Mouse (Mus musculus) cerebellum, postnatal 10 days (tissue): ENCODE results near the gene E2f4.

ENCODE experiments used
- DNase-seq, 2 experiments: peaks; one replicate each; pipeline ENCODE4 v3.0.0; 2021; ENCODE audit warnings: mixed read lengths in 2 of 2

E2f4 gene

DNA sequence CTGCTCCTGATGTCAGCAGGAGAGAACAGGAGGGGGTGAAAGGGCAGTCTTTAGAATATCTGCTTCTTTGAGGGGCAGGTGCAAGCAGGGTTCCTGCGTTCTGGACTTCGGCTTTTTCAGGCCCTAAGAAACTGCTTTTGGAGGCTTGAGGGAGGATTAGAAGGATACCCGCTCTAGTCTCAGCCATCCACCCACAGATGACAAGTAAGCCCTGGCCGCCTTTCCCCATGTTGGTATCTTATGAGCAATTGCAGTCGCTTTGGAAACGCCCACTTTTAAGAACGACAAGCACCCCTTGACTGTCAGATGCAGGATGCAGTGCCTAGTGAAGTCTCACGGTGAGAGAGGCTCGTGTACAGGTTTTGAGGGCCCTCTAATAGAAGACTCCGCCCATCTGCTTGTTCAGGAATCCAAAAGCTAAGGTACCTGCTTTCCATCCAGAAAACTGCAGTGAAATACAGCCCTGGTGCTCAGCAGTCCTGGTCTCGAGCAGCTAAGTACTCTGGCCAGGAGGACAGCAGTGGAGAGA, 21.3 kb downstream of the E2f4 start:
- no peak for DNase-seq

DNA sequence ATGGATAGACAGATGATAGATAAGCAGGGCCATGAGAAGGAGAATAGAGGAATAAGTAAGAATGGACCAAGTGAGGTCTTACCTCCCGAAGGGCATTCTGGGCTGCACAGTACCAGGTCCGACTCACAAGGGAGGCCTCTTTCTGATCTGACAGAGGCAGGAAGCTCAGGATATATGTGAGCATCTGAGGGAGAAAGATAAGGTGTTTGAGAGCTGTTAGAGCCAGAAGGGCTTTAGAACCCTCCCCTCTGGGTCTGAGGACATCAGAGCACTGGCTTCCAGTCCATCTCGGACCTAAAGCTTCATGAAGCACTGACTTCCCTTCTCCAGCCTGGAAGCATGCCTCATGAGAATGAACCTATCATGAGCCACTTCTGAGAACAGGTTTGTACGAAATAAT, 25.7 kb downstream of the E2f4 start:
- no peak for DNase-seq

DNA sequence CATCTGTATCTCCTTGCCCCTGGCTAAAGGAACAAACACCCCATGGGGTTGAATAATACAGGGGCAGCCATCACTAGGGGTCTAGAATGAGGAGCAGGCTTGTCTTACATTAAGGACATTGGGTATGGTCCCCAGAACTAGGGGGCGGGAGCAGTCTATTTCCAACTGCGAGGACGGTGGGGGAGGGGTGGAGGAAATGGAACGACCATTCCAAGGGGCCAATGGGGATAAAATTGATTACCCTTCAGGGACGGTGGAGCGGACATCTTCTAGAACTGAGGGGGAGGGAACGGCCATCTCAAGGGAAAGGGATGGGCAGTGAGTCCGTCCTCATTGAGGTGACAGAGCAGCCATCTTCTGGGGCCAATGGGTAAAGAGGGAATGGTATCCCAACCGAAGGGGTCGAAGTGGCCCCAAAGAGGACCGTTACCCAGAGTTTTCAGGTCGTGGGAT, 28.2 kb downstream of the E2f4 start:
- DNase-seq, result peak; percentile 73 to 74

DNA sequence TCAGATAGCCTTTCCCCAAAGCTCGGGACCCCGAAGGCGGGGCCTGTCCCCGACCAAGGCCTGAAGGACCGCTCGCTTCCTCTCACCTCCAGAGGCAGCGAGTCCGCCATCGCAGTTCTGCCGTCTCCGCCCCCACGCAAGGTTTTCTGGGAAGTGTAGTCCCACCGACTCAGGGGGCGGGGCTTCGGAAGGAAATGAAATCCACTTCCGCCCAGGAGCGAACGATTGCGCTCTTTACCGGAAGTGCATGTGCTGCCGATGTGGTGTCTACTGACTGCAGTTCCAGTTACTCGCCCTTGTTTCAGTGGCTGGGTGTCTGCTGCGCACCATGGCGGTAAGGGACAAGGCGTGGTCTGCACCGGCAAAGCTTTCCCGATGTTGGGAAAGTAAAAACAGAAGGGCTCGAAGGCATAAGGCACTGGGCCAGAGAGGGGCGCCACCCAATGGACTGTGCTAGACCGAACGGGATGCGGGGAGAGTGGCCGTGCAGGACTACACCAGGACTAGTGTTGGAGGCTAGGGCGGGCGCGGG, 28.7 kb downstream of the E2f4 start, which contains the start of the genes Lrrc29 and Tmem208:
Gene Lrrc29 (minus strand): TSS at position 138 of the 532 bp plus-strand sequence.
Gene Tmem208 (plus strand): TSS at position 214 of the 532 bp plus-strand sequence.
- peak; percentile 99 to 100 for DNase-seq

DNA sequence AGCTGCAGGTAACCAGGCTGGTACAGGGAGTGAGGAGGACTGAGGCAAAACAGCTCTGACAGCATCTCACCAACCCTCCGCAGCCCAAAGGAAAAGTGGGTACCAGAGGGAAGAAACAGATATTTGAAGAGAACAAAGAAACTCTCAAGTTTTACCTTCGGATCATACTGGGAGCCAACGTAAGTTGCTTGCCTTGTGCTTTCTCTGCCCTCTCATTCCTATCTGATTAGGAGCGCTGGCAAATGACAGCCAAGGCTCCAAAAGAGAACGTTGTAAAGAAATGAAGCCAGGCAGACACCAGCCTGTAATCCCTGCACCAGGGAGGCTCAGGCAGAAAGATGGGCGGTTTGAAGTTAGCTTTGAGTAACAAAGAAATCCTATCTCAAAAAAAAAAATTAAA, 29.5 kb downstream of the E2f4 start:
- no peak for DNase-seq

DNA sequence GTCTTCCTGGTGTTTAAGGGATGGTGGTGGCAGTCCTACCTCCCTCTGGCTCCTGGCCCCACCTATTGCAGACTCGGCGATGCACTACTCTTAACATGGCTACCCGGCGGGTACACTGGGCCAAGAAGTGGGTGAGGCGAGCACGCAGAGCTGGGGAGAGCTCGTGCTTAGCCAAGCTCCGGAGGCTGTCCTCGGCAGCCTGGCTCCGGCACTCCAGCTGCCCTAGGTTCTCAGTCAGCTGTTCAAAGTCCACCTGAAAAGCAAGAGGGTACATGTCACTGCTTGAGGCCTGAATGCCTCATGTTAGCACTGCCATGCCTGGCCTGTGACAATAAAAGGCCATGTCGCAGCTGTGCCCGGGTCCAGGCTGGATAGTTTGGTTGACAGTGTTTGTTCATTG, 32.9 kb downstream of the E2f4 start:
- no peak for DNase-seq

DNA sequence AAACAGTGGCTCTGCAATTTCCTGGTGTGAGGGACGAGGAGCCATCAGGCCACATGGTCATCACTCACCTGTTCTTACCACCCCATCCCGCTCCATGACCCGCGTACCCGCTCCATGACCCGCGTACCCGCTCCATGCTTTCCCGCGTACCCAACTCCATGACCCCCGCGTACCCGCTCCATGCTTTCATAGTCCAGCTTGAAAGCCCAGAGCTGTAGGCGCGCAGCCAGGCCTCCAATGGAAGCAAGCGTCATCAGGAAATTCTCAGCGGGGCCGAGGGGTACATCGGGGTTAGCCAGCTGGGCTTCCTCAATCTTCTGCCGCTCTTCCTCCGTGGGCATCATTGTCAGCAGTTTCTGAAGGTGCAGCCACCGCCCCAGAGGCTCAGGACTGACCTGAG, 34.0 kb downstream of the E2f4 start:
- DNase-seq, result no peak

DNA sequence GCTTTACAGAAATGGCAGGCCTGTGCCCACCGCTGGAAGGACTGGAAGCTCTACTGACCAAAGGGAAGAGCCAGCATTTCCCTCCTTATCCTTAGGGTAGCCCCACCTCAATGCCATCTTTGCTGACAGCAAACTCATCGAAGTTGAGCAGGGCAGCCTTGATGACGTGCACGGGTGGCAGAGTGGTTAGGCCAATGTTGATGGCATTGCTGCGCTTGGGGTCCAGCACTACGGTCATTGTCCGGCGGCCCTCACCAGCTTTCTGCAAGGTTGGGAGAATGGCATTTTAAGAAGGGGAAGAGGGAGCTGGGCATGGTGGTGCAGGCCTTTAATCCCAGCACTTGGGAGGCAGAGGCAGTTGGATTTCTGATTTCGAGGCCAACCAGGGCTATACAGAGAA, 34.5 kb downstream of the E2f4 start:
- DNase-seq, result no peak

DNA sequence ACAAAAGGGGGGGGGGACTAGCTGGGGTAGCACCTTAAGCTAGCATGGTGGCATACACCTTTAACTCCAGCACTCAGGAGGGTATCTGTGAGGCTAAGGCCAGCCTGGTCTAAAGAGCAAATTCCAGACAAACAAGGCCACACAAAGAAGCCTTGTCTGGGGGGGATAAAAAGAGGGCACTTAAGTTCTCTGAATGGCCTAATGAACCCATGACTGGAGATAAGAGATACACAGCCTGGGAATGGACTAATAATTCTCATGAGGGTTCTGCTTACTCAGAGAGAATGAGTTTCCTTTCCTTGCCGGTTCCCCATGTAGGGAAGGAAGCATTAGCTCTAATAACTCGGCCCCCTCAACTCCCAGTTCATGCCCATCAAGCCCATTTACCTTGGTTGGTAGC, 35.1 kb downstream of the E2f4 start:
- DNase-seq, result no peak

DNA sequence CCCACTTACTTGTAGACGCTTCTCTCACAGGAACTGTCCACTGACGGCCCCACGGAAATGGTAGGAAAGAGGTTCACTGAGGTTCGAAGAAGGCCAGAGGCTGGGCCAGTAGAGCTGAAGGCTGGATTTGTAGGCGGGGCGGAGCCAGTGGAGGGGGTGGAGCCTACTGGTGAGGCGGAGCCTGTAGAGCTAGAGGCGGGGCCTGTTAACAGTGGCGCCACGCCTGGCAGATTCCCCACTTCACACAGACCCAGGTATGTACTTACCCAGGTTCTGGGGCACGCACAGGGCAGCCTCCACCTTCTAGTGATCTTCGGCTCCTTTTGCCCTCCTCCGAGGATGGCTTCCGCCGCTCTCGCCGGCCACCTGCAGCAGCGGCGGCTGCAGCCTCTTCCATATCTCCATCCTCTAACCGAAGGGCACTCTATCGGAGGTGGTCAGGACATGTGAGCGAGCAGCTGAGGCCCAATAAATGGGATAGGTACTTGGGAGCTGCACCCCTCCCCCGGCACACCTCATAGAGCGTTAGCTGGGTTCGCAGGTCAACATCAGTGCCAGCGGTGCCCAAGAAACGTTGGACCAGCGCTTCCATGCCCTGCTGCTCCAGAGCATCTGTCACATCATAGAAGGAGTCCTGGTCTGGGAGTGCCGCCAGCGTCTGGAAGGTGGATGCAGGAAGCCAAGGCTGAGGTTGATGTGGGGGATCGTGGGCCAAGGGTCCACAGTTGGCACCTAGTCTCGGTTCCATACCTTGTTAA, 39.1 kb downstream of the E2f4 start:
- DNase-seq, result no peak

DNA sequence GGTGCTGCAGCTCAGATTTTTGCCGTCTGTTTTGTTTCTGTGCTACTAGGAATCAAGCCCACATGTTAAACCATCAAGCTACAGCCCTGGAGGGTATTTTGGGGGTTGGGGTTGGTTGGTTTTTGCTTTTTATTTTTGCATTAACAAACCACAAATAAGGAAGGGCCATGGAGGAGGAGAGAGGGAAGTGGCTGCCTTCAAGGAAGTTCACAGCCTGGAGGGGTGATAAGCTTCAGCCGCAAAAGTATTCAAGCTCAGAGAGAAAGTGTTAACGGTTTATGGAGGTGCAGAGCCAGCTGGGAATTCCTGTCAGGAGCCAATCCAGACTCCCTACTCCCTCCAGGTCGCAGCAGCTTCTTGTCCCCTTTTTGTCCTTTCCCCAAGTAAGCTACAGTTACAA, 41.5 kb downstream of the E2f4 start:
- DNase-seq, result no peak

DNA sequence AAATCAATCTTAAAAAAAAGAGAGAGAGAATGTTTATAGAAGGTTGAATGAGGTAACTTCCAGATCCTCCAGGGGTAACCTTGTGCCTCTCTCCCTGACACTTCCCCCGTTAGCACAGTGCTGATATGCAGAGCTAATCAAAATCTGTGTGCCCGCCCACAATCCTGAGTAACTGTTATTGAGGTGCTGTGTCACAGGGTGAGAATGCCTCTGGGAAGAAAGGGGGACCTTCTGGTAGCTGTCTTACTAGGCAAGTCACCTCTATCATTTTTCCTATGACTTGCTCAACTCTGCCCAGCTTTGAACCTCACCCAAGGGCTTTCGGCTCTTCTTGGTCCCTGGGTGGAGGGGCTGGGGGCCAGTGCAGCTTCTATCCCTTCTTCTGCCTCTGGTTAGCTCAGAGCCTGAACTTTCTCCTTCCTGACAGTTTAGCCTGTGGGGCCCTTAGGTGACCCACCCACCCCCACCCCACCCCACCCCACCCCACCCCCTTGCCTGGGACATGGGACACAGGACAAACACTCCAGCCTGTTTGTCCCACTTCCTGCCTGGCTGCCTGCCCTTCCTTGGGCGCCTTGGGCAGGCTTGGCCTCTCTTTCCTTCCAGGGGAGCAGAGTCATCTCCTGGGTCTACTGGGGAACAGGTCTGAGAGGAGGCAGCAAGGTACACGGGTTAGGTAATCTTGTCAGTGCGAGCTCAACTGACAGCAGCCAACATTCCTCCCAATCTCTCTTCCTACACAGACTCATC, 42.6 kb downstream of the E2f4 start:
- DNase-seq, result no peak

DNA sequence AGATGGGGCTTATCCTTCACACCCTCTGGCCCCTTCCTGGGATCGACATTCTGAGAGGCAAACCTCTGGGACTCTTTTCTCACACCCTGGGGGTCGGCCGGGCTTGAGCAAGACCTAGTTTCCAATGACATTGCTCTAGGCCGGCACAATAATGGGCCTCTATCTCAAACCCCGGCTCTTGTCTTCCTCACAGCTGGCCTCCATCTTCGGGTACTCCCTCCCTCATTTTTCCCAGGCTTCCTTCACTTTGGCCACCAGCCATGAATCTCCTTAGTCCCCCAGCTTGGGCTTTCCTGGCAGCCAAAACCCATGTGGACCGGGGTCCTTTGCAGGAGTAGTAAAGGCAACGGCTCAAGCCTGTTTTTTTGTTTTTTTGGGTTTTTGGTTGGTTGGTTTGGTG, 43.9 kb downstream of the E2f4 start:
- DNase-seq, result peak in 1 of 2 experiments; percentile 47

DNA sequence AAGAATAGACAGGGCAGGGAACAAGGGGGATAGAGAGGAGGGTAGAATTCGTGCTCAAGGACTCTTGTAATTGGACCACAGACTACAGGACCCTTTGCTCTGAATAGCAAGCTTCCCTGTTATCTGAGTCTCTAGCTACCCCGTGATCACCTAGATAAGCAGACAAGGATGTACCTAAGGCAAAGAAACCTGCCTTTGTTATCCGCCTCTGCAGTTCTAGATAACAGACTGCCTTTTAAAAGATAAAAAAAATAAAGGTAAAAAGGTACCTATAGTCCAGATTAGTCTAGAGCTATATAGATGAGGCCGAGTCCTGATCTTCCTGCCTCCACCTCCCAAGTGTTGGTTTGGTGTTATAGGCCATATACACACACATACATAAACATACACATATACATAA, 45.3 kb downstream of the E2f4 start:
- DNase-seq, result no peak

DNA sequence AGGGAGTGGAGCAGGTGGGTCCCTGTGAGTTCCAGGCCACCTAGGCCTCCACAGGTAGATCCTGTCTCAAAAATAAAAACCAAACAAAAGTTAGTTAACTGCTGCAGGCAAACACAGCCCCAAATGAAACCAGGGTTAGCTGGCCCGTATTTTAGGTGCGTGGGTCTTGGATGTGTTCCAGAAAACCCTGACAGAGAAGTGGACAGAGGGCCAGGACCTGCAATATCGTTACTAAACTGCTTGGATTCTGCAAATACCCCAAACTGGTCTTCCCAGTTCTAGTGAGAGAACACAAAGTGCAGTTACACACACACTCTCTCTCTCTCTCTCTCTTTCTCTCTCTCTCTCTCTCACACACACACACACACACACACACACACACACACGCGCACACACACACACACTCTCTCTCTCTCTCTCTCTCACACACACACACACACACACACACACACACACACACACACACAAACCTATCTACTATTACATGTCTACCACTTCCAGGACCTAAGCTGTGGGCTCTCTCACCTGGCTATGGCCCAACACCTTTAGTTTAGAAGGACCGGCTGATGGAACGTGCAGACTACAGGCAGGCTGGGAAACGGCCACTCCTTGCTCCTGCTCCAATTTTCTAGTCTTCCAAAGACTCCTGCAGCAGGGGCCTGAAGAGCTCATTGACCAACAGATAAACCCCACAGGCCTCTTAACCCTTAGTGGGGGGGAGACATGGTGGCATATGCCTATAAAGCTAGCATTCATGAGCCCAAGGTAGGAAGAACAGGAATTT, 46.5 kb downstream of the E2f4 start:
- no peak for DNase-seq

DNA sequence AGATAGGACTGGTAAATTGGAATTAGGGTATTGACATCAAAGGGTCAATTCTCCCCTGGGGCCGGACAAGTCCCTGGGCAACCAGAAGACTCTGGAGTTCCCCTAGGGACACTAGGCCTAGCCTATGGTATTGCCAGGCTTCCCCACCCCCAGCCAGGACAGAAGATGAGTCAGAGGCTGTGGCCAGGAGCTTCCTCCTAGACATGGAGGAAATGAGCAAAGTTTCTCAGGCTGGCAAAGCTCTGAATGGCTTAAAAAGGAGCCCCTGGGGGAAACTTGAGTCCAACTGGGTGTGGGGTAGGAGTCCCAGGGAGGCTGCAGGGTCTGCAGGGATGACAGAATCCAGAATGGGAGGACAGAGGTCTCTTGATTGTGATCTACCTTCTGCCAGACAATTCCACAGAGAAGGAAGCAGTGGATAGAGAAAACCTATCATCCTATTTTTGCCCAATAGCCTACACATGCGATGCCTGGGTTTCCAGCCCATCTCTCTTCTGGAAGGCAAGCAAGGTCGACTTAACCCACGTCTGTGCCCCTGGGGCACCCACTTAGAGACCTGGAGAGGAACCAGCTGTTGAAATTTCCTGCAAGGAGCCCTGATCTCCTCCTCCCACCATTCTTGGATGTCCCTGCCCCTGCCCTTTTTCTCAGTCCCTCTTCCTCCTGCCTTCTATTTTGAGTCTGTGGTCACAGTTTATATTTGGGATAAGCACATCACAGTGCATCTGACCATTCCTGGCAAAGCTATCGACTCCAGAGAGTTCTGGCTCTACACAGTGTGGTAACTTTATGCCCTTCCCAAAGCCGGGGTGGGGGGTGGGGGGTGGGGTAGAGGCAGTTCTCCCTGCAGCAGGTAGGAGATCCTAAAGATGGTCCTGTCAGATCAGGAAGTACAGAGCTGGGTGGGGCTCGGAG, 47.9 kb downstream of the E2f4 start:
- no peak for DNase-seq

DNA sequence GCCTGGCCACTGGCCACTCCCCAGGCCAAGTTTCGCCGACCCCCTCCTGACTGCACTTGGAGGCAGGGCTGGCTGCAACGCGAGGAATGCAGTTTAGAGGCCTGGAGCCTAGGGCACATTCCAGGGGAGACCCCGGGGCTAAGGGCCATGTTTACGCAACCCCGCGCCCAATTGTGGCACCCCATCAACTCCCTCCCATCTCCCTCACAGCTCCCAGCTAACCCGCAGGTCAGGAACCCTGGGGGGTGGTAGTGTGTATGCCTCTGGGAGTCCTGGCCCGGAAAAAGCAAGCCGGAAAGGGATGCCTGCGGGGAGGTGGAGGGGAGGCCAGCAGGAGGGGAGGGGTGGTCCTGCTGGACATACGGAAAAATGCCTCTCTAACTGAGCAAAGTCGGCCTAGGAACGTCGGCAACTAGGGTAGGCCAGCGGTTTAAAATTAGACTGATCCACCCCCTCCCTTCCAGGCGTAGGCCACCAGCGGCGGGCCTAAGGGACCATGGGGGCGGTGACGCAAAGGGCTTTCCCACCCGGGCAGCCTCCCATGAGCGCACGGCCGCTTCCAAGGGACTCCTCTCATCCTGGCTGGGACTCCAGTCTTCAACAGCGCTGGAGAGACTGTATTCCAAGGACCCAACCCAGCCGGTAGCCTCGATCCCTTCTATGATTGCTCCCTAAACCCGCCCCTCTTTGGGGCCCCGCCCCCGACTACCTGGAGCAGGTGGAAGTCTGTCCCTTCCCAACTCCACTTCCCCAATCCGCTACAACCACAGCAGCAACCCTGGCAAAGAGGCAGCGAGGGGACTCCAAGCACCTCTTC, 49.4 kb downstream of the E2f4 start:
- peak; percentile 46 to 55 for DNase-seq

DNA sequence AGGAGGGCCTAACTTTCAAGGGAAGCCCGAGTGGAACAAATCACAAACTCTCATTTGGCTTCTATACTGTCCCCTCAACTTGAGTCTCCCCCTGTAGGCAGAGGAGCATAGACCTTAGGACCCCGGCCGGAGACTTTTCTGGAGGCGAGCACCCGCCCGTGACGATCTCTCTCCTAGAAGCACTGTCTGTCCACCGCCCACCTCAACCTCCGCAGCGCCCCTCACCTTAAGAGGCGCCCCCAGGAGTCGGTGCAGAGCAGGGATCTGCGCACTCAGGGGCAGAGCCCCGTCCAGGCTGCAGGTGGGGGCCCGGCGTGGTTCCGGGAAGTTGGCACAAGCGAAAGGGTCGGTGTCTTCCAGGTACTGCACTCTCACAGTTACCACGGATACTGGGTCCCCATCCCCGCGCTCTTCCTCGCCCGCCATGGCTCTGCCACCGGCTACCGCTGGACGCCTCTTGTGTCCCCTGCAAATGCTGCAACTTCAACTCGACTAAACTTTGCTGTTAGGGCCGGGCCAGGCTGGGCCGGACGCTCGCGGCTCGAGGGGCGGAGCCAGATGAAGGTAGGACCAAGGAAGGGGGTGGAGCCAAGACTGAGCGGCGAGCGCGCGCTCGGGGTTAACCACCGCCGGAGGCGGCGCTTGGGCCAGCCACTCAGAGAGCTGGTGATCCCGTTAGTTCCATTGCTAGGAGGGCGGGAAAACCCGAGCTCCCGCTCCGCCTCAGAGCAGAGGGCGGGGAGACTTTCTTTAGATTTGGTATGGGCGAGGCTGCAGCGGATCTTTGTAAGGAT, 50.2 kb downstream of the E2f4 start, which contains the start of gene Fhod1:
Gene Fhod1 (minus strand): TSS at position 526 of the 794 bp plus-strand sequence.
- peak; percentile 95 to 97 for DNase-seq

DNA sequence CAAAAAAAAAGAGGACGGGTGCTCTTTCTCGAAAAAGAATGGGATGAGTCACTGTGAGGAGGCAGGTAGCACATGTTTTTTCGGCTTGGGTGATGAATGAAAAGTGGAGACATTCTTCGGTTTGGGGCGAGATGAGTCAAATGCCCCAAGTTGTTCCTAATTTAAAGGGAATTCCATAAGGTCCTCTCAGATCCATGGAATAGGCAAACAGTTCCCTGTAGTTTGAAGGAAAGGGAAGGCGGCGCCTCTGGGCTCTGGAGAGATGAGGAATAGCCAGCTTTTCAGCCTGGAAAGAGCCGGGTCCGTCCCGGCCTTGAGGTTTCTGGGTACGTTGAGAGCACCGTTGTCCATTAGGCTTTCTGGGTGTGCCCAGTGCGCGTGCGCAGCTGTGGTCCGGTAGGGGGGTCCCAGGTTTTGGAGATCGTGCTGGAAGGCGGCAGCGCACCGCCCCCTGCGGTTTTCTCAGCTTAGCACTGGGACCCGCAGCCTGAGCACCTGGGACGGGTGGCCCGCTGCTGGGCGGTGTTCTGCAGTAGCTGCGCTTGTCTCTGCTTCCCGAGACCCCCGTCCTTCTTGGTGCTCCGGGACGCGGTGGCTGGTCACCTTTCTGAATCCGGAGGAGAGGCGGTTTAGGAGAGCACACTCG, 51.1 kb downstream of the E2f4 start, which contains the start of gene Slc9a5:
Gene Slc9a5 (plus strand): TSS at position 394 of the 646 bp plus-strand sequence.
- peak; percentile 81 to 86 for DNase-seq
